Mouse (Mus musculus) limb, embryonic 13.5 days (tissue): ENCODE data around the gene Rgs19. TPM values are rescaled to one million over a fixed set of nuclear protein-coding genes. Genes with fewer than 3 reads are reported as not detected.
A peak's percentile ranks its signal among the peaks of the same experiment; 100 is the strongest.

Experiments
- ATAC-seq: fragments of 200-750 bp; cut with Nextera tagmentation; 2 replicates; pipeline ENCODE4 v1.8.0; 2017; ENCODE audit warnings: low read depth, moderate number of reproducible peaks, moderate TSS enrichment; ENCODE audit not compliant: low FRiP score
- H3K27ac ChIP-seq: fragments of 300-500 bp; sonication (generic); 2 replicates; pipeline ENCODE4 v1.5.1; 2015; ENCODE audit warnings: inconsistent platforms, mild to moderate bottlenecking, moderate library complexity
- H3K27me3 ChIP-seq: fragments of 300-500 bp; sonication (generic); 2 replicates; pipeline ENCODE4 v1.6.1; 2015; ENCODE audit warnings: mild to moderate bottlenecking, inconsistent platforms
- H3K36me3 ChIP-seq: fragments of 300-500 bp; sonication (generic); 2 replicates; pipeline ENCODE4 v1.6.1; 2015; ENCODE audit warnings: inconsistent platforms, mild to moderate bottlenecking, moderate library complexity
- H3K4me1 ChIP-seq: fragments of 300-500 bp; sonication (generic); 2 replicates; pipeline ENCODE4 v1.6.1; 2015; ENCODE audit warnings: inconsistent platforms
- H3K4me2 ChIP-seq: fragments of 300-500 bp; sonication (generic); replicated peaks from 2 replicates; pipeline ENCODE4 v1.6.1; 2015; ENCODE audit warnings: inconsistent platforms, mild to moderate bottlenecking, moderate library complexity
- H3K4me3 ChIP-seq: fragments of 300-500 bp; sonication (generic); 2 replicates; pipeline ENCODE4 v1.5.1; 2015; ENCODE audit warnings: moderate library complexity, mild to moderate bottlenecking, inconsistent platforms
- H3K9ac ChIP-seq: fragments of 300-500 bp; sonication (generic); 2 replicates; pipeline ENCODE4 v1.6.1; 2015; ENCODE audit warnings: mild to moderate bottlenecking, inconsistent platforms
- H3K9me3 ChIP-seq: fragments of 300-500 bp; sonication (generic); 2 replicates; pipeline ENCODE4 v1.6.1; 2016; ENCODE audit warnings: inconsistent platforms
- WGBS: fragments of 180-500 bp; shearing (Covaris S2); methylation state at CpG from one replicate; pipeline ENCODE4 v1.1.7; 2015; 5-methylcytosine and 5-hydroxymethylcytosine counted together
- polyA plus RNA-seq: library from polyadenylated mRNA; unstranded; fragments of >200 nt; fragmentation: Nextera tagmentation; extraction: Ambion mirVana; gene quantifications from 2 replicates; pipeline ENCODE4 v1.2.1, GENCODE M21; 2015

The Rgs19 gene
- polyA plus RNA-seq, 1 experiment from 2014 or later: 79.0 TPM

DNA sequence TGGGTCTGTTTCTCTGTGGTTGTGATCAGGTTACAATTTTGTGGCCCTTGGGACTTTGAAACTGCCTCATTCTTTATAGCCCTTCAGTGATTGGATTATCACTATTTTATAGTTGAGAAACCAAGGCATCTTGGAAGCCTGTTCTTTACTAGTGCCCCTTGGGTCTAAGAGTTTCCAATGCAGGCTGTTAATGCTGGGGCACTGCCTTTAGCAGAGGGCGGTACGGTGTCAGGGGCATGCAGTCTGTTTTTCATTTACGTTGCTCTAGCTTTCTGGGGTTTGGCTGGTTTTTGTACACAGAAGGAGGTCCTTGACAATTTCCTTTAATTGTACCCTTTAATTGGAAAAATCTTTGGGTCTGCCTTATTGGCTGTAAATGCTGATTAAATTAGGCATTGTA, 48.1 kb downstream of the Rgs19 start:
- Histone ChIP-seq H3K4me3 (no peak overlapping the region), H3K27ac (no peak overlapping the region; the same call in 1 of the 2 replicates), H3K36me3 (peaks cover 87% of the 10 kb centered on the region), H3K4me2 (no peak overlapping the region), H3K27me3 (no peaks in the 10 kb centered on the region), H3K9me3 (no peaks in the 10 kb centered on the region), H3K9ac (no peak overlapping the region), H3K4me1 (peaks cover 16% of the 10 kb centered on the region)
- 23% methylated on average over 3 of the region's 3 CpGs for WGBS
- peak; percentile 62; the same call in 1 of the 2 replicates for ATAC-seq

- H3K9ac ChIP-seq: no peak overlapping the region
- no peak overlapping the region for H3K27ac ChIP-seq
- H3K27me3 ChIP-seq: no peaks in the 10 kb centered on the region
- no peak overlapping the region for H3K4me2 ChIP-seq
- H3K4me3 ChIP-seq: no peak overlapping the region
- H3K4me1 ChIP-seq: peaks cover 16% of the 10 kb centered on the region
- no peak for ATAC-seq
- WGBS: 82% methylated on average over 2 of the region's 2 CpGs
- H3K9me3 ChIP-seq: no peaks in the 10 kb centered on the region
- peaks cover 86% of the 10 kb centered on the region for H3K36me3 ChIP-seq
Measured at GRCm38 (mm10) chr2:181644361-181644760, 49.4 kb downstream of the Rgs19 start.

Other genes starting within 250 kb of the Rgs19 start
- 5.7 and 6.1 TPM in 2 replicates for gene Zbtb46, start 234.6 kb downstream of the Rgs19 start, polyA plus RNA-seq
- gene Abhd16b, start 200.8 kb downstream of the Rgs19 start, polyA plus RNA-seq: 0.08 and 0.18 TPM in 2 replicates
- gene Tpd52l2, start 196.8 kb downstream of the Rgs19 start, polyA plus RNA-seq: 162 and 169 TPM in 2 replicates
- gene Dnajc5, start 173.5 kb downstream of the Rgs19 start, polyA plus RNA-seq: 101 and 102 TPM in 2 replicates
- 43.5 and 46.2 TPM in 2 replicates for gene Uckl1, start 109.1 kb downstream of the Rgs19 start, polyA plus RNA-seq
- 70.5 and 71.5 TPM in 2 replicates for gene Prpf6, start 102.1 kb downstream of the Rgs19 start, polyA plus RNA-seq
- 67.2 and 69.4 TPM in 2 replicates for gene Zfp512b, start 101.2 kb downstream of the Rgs19 start, polyA plus RNA-seq
- 7.8 and 8.6 TPM in 2 replicates for gene Samd10, start 94.8 kb downstream of the Rgs19 start, polyA plus RNA-seq
- 0.53 TPM in 1 of 2 replicates, not detected in the other for gene Gm29797, start 36.9 kb downstream of the Rgs19 start, polyA plus RNA-seq
- 28.5 and 30.0 TPM in 2 replicates for gene Sox18, start 22.3 kb downstream of the Rgs19 start, polyA plus RNA-seq
- gene Tcea2, start 13.7 kb downstream of the Rgs19 start, polyA plus RNA-seq: 33.3 and 34.3 TPM in 2 replicates
- not detected in 2 replicates for gene Lkaaear1, start 4.5 kb upstream of the Rgs19 start, polyA plus RNA-seq
- 1.2 and 1.4 TPM in 2 replicates for gene Oprl1, start 21.0 kb upstream of the Rgs19 start, polyA plus RNA-seq
- gene Myt1, start 69.4 kb upstream of the Rgs19 start, polyA plus RNA-seq: 0.06 and 0.38 TPM in 2 replicates
- 37.8 and 40.6 TPM in 2 replicates for gene Pcmtd2, start 143.9 kb upstream of the Rgs19 start, polyA plus RNA-seq
- gene Polr3k, start 170.4 kb upstream of the Rgs19 start, polyA plus RNA-seq: 79.5 and 81.3 TPM in 2 replicates